Mouse (Mus musculus): ENCODE results near the gene Zfp985. TPM values are rescaled to one million over a fixed set of nuclear protein-coding genes. Genes with fewer than 3 reads are reported as not detected.
"Not testable (repeated sequence)": the region's sequence is repeated elsewhere in the genome, so short reads cannot be mapped to it uniquely, and the experiment has no call there.

The Zfp985 gene
- total RNA-seq (2014; rRNA removed): 0.38 TPM in 1 of 2 replicates, not detected in the other
- polyA plus RNA-seq (2015; fragmentation: Nextera tagmentation; extraction: Ambion mirVana): 0.10 TPM in 1 of 2 replicates, not detected in the other

DNA sequence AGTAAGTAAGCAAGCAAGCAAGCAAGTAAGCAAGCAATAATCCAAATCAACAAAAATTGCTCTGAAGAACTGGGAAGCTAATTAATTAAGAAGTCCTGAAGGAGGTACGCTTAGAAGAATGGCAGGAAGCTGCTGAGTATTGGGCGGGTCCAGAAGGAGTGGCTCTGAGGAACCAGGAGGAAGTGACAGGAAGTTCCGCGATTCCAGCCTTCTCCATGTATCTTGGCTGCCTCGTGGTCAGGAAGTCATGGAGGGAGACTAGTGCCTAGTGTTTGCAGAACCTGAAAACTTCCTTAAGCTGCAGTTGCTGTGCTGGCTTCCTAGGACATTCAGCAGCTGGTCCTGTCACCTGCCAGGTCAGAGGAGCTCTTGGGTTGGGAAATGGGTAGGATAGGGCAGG lies at the start of gene Zfp985:
Zfp985 (plus strand) TSS at position 207 of the 400 bp plus-strand sequence.
- peaks cover 13% of the 10 kb centered on the region for H3K9me3 ChIP-seq (ENCODE audit: low read length)
- DNase-seq; H3K4me3 ChIP-seq (ENCODE audit: low read depth, low read length); ATAC-seq; H3K27me3 ChIP-seq (ENCODE audit: insufficient read depth, low read length); H3K4me2 ChIP-seq (ENCODE audit: low read depth); H3K36me3 ChIP-seq (ENCODE audit: insufficient read depth); H3K4me1 ChIP-seq (ENCODE audit: insufficient read depth); H3K27ac ChIP-seq (ENCODE audit: low read depth, low read length); H3K9ac ChIP-seq: not testable (repeated sequence)
- WGBS: 85% methylated on average over 5 of the region's 5 CpGs

GRCm38 (mm10) chr4:147509174-147509573 lies 43.9 kb upstream of the Zfp985 start:
- 81% methylated on average over 2 of the region's 2 CpGs for WGBS

GRCm38 (mm10) chr4:147518981-147519380 lies 34.1 kb upstream of the Zfp985 start:
- Histone ChIP-seq H3K27me3 (ENCODE audit: insufficient read depth, low read length) (no peaks in the 10 kb centered on the region), H3K9ac (no peak overlapping the region), H3K36me3 (ENCODE audit: insufficient read depth) (no peaks in the 10 kb centered on the region), H3K4me3 (ENCODE audit: low read depth, low read length) (no peak overlapping the region), H3K27ac (ENCODE audit: low read depth, low read length) (no peak overlapping the region), H3K4me1 (ENCODE audit: insufficient read depth) (no peaks in the 10 kb centered on the region), H3K4me2 (ENCODE audit: low read depth) (no peak overlapping the region), H3K9me3 (ENCODE audit: low read length) (peaks cover 75% of the 10 kb centered on the region)
- DNase-seq (no peak), ATAC-seq (no peak)
- 71% methylated on average over 2 of the region's 2 CpGs for WGBS
- TF ChIP-seq CTCF (IDR thresholded peaks at IDR 0.05; ENCODE audit: low read depth): no peak

More at GRCm38 (mm10) chr4:147509174-147509573, 43.9 kb upstream of the Zfp985 start:
- Histone ChIP-seq H3K4me3 (ENCODE audit: low read depth, low read length) (no peak overlapping the region), H3K36me3 (ENCODE audit: insufficient read depth) (no peaks in the 10 kb centered on the region), H3K27ac (ENCODE audit: low read depth, low read length) (no peak overlapping the region), H3K4me1 (ENCODE audit: insufficient read depth) (no peaks in the 10 kb centered on the region), H3K9ac (no peak overlapping the region), H3K9me3 (ENCODE audit: low read length) (peaks cover 31% of the 10 kb centered on the region), H3K4me2 (ENCODE audit: low read depth) (no peak overlapping the region), H3K27me3 (ENCODE audit: insufficient read depth, low read length) (no peaks in the 10 kb centered on the region)
- ATAC-seq (no peak), DNase-seq (no peak)
- TF ChIP-seq CTCF (IDR thresholded peaks at IDR 0.05; ENCODE audit: low read depth): no peak

GRCm38 (mm10) chr4:147520100-147520499 lies 33.0 kb upstream of the Zfp985 start:
- H3K9ac ChIP-seq: no peak overlapping the region
- H3K27ac ChIP-seq (ENCODE audit: low read depth, low read length): no peak overlapping the region
- no peaks in the 10 kb centered on the region for H3K4me1 ChIP-seq (ENCODE audit: insufficient read depth)
- ATAC-seq (no peak), DNase-seq (no peak)
- H3K9me3 ChIP-seq (ENCODE audit: low read length): peaks cover 80% of the 10 kb centered on the region
- no peak overlapping the region for H3K4me2 ChIP-seq (ENCODE audit: low read depth)
- no peak for TF ChIP-seq CTCF (IDR thresholded peaks at IDR 0.05; ENCODE audit: low read depth)
- no peaks in the 10 kb centered on the region for H3K27me3 ChIP-seq (ENCODE audit: insufficient read depth, low read length)
- no peak overlapping the region for H3K4me3 ChIP-seq (ENCODE audit: low read depth, low read length)
- no peaks in the 10 kb centered on the region for H3K36me3 ChIP-seq (ENCODE audit: insufficient read depth)

DNA sequence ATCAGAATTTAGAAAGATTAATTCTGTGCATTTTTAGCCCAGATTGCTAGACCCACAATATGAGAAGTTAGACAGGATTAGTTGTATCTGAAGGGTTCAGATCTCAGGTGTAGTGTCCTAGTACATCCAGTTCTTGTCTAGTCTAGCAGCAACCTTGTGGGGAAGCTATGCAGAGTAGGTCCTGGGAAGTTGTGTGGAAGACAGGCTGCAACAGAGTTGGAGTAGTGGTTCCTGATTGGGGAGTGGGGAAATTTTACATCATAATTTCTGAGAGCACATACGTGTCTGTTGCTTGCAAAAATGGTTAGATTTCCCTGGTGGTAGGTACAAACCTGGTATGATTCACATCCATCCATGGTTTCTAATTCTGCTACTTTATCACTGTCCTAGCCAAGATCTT lies 28.0 kb upstream of the Zfp985 start:
- Histone ChIP-seq H3K4me1 (ENCODE audit: insufficient read depth) (no peaks in the 10 kb centered on the region), H3K27me3 (ENCODE audit: insufficient read depth, low read length) (no peaks in the 10 kb centered on the region), H3K4me3 (ENCODE audit: low read depth, low read length) (no peak overlapping the region), H3K4me2 (ENCODE audit: low read depth) (no peak overlapping the region), H3K27ac (ENCODE audit: low read depth, low read length) (no peak overlapping the region), H3K9ac (no peak overlapping the region), H3K36me3 (ENCODE audit: insufficient read depth) (no peaks in the 10 kb centered on the region), H3K9me3 (ENCODE audit: low read length) (peaks cover 64% of the 10 kb centered on the region)
- no peak for DNase-seq
- WGBS: 86% methylated on average over 1 of the region's 1 CpGs
- no peak for ATAC-seq
- no peak for TF ChIP-seq CTCF (IDR thresholded peaks at IDR 0.05; ENCODE audit: low read depth)

DNA sequence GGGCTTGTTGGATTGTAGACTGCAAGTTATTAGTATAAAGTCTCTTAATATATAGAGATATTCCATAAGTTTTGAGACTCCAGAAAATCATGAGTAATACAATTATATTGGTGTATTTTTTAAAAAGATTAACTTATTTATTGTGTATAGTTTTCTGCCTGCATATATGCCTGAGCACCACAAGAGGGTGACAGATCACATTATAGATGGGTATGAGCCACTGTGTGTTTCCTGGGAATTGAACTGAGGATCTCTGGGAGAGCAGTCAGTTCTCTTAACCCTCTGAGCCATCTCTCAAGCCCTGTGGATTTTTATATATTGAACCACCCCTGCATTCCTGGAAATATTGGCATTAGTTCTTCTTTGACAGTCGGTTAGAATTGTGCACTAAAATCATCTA lies 22.7 kb upstream of the Zfp985 start:
- ATAC-seq (no peak), DNase-seq (no peak)

GRCm38 (mm10) chr4:147535916-147536315 lies 17.2 kb upstream of the Zfp985 start:
- not testable (repeated sequence) for H3K36me3 ChIP-seq (ENCODE audit: insufficient read depth); H3K27me3 ChIP-seq (ENCODE audit: insufficient read depth, low read length); H3K27ac ChIP-seq (ENCODE audit: low read depth, low read length); DNase-seq; H3K4me1 ChIP-seq (ENCODE audit: insufficient read depth); H3K4me2 ChIP-seq (ENCODE audit: low read depth); H3K9ac ChIP-seq; ATAC-seq; H3K4me3 ChIP-seq (ENCODE audit: low read depth, low read length)
- H3K9me3 ChIP-seq (ENCODE audit: low read length): peaks cover 44% of the 10 kb centered on the region

More for the DNA sequence above, 22.7 kb upstream of the Zfp985 start:
- H3K4me1 ChIP-seq (ENCODE audit: insufficient read depth): no peaks in the 10 kb centered on the region
- H3K9me3 ChIP-seq (ENCODE audit: low read length): peaks cover 38% of the 10 kb centered on the region
- H3K4me2 ChIP-seq (ENCODE audit: low read depth): no peak overlapping the region
- no peak for TF ChIP-seq CTCF (IDR thresholded peaks at IDR 0.05; ENCODE audit: low read depth)
- no peak overlapping the region for H3K4me3 ChIP-seq (ENCODE audit: low read depth, low read length)
- H3K9ac ChIP-seq: no peak overlapping the region
- no peaks in the 10 kb centered on the region for H3K36me3 ChIP-seq (ENCODE audit: insufficient read depth)
- WGBS: 96% methylated on average over 1 of the region's 1 CpGs
- H3K27me3 ChIP-seq (ENCODE audit: insufficient read depth, low read length): no peaks in the 10 kb centered on the region
- H3K27ac ChIP-seq (ENCODE audit: low read depth, low read length): no peak overlapping the region

DNA sequence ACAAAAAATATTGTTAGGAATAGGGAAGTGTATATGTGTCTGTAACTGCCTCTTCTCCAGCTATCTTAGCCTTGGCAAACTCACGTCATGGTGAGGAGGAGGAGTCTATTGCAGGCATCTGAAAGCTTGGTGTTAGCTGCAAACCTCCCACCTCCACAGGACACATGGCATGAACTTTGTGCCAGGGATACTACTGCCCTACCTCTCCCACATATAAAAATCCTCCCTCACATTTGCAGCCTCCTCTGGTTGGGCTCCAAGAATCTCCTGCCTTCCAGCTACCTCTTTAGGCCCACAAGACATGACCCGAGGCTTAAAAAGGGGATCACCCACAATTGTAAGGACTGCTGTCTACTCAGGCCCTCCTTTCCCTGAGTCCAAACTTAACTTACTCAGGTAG lies 15.4 kb upstream of the Zfp985 start:
- no peak for TF ChIP-seq CTCF (IDR thresholded peaks at IDR 0.05; ENCODE audit: low read depth)
- H3K27me3 ChIP-seq (ENCODE audit: insufficient read depth, low read length): no peaks in the 10 kb centered on the region
- 84% methylated on average over 2 of the region's 2 CpGs for WGBS
- H3K4me2 ChIP-seq (ENCODE audit: low read depth): no peak overlapping the region
- DNase-seq (no peak), ATAC-seq (no peak)
- peaks cover 35% of the 10 kb centered on the region for H3K9me3 ChIP-seq (ENCODE audit: low read length)
- no peaks in the 10 kb centered on the region for H3K36me3 ChIP-seq (ENCODE audit: insufficient read depth)
- no peak overlapping the region for H3K9ac ChIP-seq
- no peak overlapping the region for H3K4me3 ChIP-seq (ENCODE audit: low read depth, low read length)
- H3K27ac ChIP-seq (ENCODE audit: low read depth, low read length): no peak overlapping the region
- H3K4me1 ChIP-seq (ENCODE audit: insufficient read depth): no peaks in the 10 kb centered on the region

DNA sequence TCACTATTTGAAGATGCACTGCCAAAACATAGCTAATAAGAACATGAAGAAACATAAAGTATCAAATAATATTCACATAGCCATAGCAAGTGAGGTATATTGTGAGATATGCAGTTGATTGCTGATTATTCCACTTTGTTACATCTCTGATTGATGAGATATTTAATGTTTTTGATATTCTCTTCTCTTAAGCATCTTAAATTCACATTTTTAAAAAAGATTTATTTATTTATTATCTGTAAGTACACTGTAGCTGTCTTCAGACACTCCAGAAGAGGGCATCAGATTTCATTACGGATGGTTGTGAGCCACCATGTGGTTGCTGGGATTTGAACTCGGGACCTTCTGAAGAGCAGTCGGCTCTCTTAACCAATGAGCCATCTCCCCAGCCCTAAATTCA lies 13.2 kb upstream of the Zfp985 start, which contains the start of gene Gm16503:
Gm16503 (plus strand) TSS at position 301 of the 400 bp plus-strand sequence.
- ATAC-seq; H3K4me1 ChIP-seq (ENCODE audit: insufficient read depth); H3K4me3 ChIP-seq (ENCODE audit: low read depth, low read length); H3K9ac ChIP-seq; H3K27ac ChIP-seq (ENCODE audit: low read depth, low read length); H3K4me2 ChIP-seq (ENCODE audit: low read depth); H3K36me3 ChIP-seq (ENCODE audit: insufficient read depth); H3K27me3 ChIP-seq (ENCODE audit: insufficient read depth, low read length); DNase-seq: not testable (repeated sequence)
- H3K9me3 ChIP-seq (ENCODE audit: low read length): peaks cover 35% of the 10 kb centered on the region
- 87% methylated on average over 3 of the region's 3 CpGs for WGBS

All from forebrain, postnatal 0 days (tissue).